Mouse (Mus musculus) spleen, postnatal 36 days (tissue): ENCODE data around the gene 4933424G06Rik.
A peak's percentile ranks its signal among the peaks of the same experiment; 100 is the strongest.

ENCODE experiments used
- DNase-seq, 2 experiments: peaks; one replicate each; pipeline ENCODE4 v3.0.0; 2022; ENCODE audit warnings: low spot score in 2 of 2, mixed read lengths in 1 of 2

4933424G06Rik gene

GRCm38 (mm10) chr1:36709055-36709853, 695 bp upstream of the 4933424G06Rik start:
- peak; percentile 28 to 48 for DNase-seq

- DNase-seq = no peak
These were observed 1.2 kb downstream of the 4933424G06Rik start for GRCm38 (mm10) chr1:36711104-36711503.

GRCm38 (mm10) chr1:36714311-36714710, 4.4 kb downstream of the 4933424G06Rik start, which contains the start of gene Actr1b:
TSS of gene Actr1b (minus strand) at chr1:36714422.
- DNase-seq = no peak

GRCm38 (mm10) chr1:36718786-36719185, 8.8 kb downstream of the 4933424G06Rik start:
- no peak for DNase-seq

- DNase-seq = no peak
These were observed 13.5 kb downstream of the 4933424G06Rik start for GRCm38 (mm10) chr1:36723146-36724056.

- DNase-seq = no peak
These were observed 14.1 kb downstream of the 4933424G06Rik start for GRCm38 (mm10) chr1:36724057-36724431.

GRCm38 (mm10) chr1:36737300-36737699, 27.4 kb downstream of the 4933424G06Rik start:
- peak; percentile 64 to 74 for DNase-seq

GRCm38 (mm10) chr1:36739231-36739630, 29.3 kb downstream of the 4933424G06Rik start:
- no peak for DNase-seq

- DNase-seq = no peak
These were observed 33.1 kb downstream of the 4933424G06Rik start for GRCm38 (mm10) chr1:36743046-36743445.

- peak; percentile 68 to 78 for DNase-seq
These were observed 34.5 kb downstream of the 4933424G06Rik start for GRCm38 (mm10) chr1:36744268-36744944.

- no peak for DNase-seq
These were observed 35.7 kb downstream of the 4933424G06Rik start for GRCm38 (mm10) chr1:36745661-36746060.

GRCm38 (mm10) chr1:36746452-36746851, 36.5 kb downstream of the 4933424G06Rik start:
- DNase-seq = no peak

- DNase-seq = no peak
These were observed 44.2 kb downstream of the 4933424G06Rik start for GRCm38 (mm10) chr1:36753932-36754675.

GRCm38 (mm10) chr1:36758553-36758952, 48.6 kb downstream of the 4933424G06Rik start:
- no peak for DNase-seq

- no peak for DNase-seq
These were observed 49.1 kb downstream of the 4933424G06Rik start for GRCm38 (mm10) chr1:36759076-36759475.

- no peak for DNase-seq
These were observed 50.5 kb downstream of the 4933424G06Rik start for GRCm38 (mm10) chr1:36760401-36760800.

GRCm38 (mm10) chr1:36761061-36761460, 51.1 kb downstream of the 4933424G06Rik start:
- no peak for DNase-seq

GRCm38 (mm10) chr1:36761568-36761967, 51.6 kb downstream of the 4933424G06Rik start, which contains the start of gene Zap70:
TSS of gene Zap70 (plus strand) at chr1:36761798.
- peak; percentile 40 to 46 for DNase-seq

GRCm38 (mm10) chr1:36766431-36767205, 56.7 kb downstream of the 4933424G06Rik start:
- peak; percentile 59 to 60 for DNase-seq

GRCm38 (mm10) chr1:36767321-36767720, 57.4 kb downstream of the 4933424G06Rik start:
- no peak for DNase-seq
